Mouse (Mus musculus): Measurements from ENCODE around the gene Tnfsf18.

Gene Tnfsf18

GRCm38 (mm10) chr1:161494343-161494742 is at the start of gene Tnfsf18:
Gene Tnfsf18 (plus strand): TSS chr1:161494655.
- DNase-seq (ENCODE audit: low read depth, low spot score) = no peak

DNA sequence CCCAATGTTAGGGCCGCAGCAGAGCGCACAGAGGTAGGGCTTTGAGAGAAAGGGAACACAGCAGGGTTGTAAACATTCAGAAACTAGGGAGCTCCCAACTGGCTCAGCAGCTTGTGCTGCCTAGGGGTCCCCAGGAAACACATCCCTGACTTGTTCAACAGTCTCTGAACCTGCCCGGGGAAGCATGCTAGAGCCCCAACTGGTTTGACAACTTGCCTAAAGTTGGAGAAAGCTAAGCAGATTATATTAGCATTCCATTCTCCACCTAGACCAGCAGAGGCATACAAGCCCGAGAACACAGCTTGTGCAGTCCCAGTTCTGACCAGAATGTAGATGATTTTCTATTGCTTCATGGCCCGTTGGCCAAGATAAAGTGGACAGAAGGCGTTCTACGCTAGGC is 49.6 kb upstream of the Tnfsf18 start:
- DNase-seq (ENCODE audit: low read depth, low spot score) = no peak

GRCm38 (mm10) chr1:161451683-161452245 is 42.7 kb upstream of the Tnfsf18 start:
- DNase-seq (ENCODE audit: low read depth, low spot score) = no peak

DNA sequence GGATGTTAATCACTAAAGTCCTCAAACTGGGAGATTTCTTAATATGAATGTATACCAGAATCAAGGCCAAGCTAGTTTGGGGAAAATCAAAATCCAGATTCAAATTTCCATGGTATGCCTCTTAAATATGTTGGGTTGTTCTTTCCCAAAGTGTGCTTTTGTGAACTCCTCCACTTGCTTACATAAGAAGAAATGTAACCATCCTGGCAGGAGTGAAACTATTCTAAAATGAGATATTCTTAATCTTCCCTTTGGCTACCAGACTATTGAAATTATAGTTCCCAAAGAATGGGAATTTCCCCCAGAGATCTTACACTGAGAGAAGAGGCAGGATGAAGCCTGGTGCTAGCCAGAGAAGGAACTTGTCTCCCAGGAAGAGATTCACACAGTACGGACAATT is 42.2 kb upstream of the Tnfsf18 start:
- no peak for DNase-seq (ENCODE audit: low read depth, low spot score)

DNA sequence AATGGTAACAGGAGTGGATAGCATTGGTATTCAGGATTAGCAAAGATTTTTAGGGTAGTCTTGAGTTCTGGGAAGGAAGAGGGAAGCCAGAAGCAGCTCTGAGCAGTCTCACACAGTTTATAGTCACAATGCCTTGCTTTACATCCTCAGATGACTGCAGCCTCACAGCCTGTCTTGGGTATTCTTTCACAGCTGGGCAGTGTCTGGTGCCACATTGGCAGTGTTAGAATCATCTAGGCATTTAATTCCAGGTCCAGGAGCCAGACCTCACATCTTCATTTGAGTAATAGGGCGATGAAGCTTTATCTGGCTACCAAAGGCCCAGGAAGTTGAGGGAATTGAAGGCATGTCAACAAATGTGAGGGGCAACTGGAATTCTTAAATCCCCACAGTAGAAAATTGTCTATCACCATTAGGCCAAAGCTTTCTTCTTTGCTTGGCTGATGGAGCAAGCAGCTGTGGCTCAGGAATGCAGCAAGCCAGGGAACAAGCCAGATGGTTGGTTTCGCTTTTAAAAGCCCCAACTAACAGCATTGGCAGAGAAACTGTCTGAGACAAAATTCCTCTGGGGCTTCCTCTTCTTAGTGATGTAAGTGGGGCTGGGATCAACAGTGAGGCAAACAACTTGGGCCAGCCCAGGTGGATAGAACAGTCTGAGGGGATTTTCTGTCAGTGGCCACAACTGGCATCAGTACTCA is 30.9 kb upstream of the Tnfsf18 start:
- DNase-seq (ENCODE audit: low read depth, low spot score) = no peak

DNA sequence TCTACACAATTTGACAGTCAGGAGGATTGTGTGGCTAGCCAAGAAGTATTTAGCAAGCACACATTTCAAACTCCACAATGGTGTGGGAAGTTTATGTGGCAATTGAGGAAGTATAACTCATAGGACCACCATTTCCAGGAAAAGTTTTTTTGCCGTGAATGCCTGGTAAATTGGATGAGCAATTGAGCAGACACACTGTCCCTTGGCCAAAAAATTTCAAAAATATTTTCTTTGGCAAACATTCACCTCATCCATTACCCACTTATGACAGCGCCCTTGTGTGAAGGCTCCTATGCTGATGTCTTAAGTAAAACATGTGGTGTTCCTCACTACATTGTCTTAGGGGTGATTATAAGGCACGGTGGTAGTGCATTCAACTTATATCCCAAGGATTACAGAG is 17.2 kb upstream of the Tnfsf18 start:
- DNase-seq (ENCODE audit: low read depth, low spot score) = no peak

- DNase-seq (ENCODE audit: low read depth, low spot score) = no peak
Measured at GRCm38 (mm10) chr1:161479854-161480253, 14.6 kb upstream of the Tnfsf18 start.

GRCm38 (mm10) chr1:161482211-161482610 is 12.2 kb upstream of the Tnfsf18 start:
- DNase-seq (ENCODE audit: low read depth, low spot score) = no peak

DNA sequence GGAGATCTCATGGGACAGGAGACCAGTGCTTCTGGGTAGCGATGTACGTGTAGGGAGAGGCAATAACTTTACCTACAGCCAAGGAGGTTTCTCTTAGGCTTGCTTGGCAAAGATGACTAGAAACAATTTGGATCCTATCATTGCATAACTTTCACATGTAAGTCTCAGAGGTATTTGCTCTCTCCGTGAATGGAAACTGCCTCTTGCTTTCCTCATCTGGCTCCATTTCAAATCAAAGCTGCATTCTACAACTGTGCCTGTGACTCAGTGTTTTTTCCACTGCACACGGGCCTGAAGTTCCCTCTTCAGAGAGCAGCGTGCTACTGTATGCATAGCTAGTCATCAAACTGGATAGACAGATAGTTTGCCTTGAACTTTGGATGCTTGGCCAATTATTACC is 7.4 kb upstream of the Tnfsf18 start:
- no peak for DNase-seq (ENCODE audit: low read depth, low spot score)

- DNase-seq (ENCODE audit: low read depth, low spot score) = no peak
Measured at GRCm38 (mm10) chr1:161491766-161492165, 2.7 kb upstream of the Tnfsf18 start.

DNA sequence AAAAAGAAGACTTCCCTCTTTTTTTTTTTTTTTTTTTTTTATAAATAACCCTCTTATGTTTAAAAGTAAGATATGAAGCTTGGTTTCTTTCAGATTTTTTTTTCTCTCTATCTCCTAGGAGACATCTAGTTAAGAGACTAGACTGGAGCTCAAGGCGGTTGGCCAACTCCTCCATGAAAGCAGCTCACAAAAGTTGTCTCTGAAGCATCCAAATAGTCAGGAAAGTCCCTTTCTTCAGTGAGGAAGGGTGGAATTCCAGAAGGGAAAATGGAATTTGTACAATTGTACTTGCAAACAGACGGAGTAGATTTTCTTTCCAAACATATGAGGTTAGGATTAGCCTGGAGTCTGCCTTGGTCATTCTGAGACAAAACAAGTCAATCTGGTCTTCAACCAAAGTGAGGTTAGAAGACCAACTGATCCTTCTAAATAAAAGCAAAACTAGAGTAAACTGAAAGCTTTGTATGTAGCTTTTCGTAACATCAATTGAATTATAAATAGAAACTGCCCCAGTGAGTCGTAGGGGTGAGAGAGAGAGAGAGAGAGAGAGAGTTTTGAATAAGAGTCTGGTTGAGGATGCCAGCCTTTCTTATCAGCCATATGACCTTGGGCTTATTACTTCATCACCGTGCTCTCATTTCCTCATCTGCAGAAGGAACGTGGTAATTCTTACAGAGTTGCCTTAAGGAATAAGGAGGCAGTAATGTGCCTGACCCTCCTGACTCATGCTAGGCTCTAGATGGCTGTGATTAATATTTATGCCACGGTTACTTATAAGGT is 2.6 kb downstream of the Tnfsf18 start:
- no peak for DNase-seq (ENCODE audit: low read depth, low spot score)

DNA sequence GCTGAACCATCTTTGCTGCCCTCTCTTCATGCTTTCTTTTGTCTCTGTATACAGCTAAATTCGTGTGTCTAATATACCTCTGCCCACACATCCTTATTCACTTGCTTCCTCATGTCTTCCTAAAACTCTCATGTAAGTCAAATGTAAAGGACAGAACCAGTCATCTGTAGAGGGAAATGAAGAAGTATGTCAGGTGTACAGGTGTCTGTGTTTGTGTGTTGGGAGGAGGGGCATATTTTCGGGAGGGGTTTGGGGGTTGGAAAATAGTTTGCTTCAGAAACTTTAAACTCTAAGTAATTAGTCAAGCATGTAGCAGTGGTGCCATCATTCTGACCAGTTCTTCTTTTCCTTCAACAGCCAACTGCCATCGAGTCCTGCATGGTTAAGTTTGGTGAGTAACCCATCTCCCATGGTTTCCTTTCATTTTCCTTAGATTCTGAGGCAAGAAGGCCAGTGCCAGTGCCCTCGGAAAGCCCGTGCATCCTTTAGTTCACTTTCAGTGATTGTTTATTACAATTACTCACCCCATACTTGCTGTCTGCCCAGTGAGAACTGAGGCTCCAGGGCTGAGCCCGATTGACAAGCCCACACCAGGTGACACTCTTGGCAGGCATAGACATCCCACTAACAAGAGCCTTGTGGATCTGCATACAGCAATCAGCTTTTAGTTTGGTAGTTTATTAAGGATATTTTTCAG is 5.8 kb downstream of the Tnfsf18 start:
- no peak for DNase-seq (ENCODE audit: low read depth, low spot score)

DNA sequence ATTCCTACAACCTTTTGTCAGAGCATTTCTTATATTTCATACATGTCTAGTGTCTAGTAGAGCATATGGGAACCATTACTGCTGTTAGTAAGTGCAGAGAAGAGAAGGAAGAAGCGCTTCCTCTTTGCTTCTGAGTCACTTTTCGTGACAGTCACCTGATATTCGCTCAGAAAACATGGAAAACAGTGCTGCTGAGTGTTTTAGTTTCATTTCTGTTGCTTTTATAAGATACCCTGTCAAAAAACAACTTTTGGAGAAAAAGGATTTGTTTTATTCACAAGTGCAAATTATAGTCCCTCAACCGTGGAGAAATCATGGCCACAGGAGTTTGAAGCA is 6.3 kb downstream of the Tnfsf18 start:
- DNase-seq (ENCODE audit: low read depth, low spot score) = no peak

GRCm38 (mm10) chr1:161506317-161506716 is 11.9 kb downstream of the Tnfsf18 start:
- no peak for DNase-seq (ENCODE audit: low read depth, low spot score)

DNA sequence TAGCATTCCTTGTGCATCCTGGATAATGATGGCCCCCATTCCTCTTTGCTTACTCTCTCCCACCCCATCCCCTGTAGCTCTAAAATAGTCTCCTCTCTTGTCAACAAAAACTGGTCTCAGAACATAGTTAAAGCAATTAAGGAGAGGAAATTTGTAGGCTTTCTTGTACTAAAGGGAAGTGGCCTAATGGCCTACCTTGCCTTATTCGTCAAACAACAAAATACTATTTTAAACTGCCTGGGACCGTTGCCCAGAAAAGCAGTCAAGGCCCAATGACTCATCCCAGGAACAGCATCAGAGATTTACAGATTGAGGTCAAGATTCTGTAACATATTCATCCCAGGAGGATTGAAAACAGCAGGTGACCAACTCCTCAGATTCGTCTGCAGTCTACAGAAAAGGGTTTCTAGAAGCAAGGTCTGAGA is 13.2 kb downstream of the Tnfsf18 start:
- DNase-seq (ENCODE audit: low read depth, low spot score) = no peak

GRCm38 (mm10) chr1:161517355-161517754 is 22.9 kb downstream of the Tnfsf18 start:
- DNase-seq (ENCODE audit: low read depth, low spot score) = no peak

DNA sequence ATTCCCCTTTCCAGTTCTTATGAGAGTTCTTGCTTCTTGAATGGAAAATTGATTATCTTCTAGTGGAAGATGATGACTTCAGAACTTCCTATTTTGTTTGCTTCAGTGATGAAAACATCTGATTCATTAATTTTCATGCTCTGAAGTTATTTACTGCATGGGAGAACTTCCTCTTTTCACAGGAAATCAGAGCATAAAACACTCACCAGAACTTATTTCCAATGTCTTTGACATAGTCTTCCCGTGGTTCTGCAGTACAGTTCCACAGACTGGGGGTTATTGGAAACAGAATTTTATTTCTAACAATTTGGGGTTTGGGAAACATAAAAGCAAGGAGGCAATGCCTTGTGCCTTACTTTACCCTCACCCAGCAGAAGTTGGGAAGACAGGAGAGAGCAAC is 25.8 kb downstream of the Tnfsf18 start:
- no peak for DNase-seq (ENCODE audit: low read depth, low spot score)

GRCm38 (mm10) chr1:161528173-161528572 is 33.7 kb downstream of the Tnfsf18 start:
- DNase-seq (ENCODE audit: low read depth, low spot score) = no peak

DNA sequence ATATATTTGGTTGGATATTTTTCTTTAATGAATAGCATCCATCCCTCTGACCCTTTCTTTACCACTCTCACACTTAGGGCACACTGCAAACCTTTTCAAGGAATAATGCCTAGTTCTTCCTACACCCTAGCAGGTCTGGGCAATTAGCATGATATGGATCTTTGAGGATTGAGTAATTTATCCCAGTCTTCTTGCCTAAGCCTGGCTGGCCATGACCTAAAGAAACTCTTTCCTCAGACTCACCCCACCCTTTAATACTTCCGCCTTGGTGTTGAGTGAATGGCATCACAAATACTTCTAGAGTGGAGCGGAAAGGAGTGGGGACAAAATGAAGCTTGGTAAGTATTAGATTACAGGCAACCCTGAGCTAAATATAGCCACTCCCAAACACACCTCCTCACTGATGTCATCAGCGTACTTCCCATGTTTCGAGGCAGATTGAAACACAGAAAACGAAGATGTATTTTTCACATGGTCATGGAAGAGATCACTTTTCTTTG is 56.2 kb downstream of the Tnfsf18 start:
- no peak for DNase-seq (ENCODE audit: low read depth, low spot score)

GRCm38 (mm10) chr1:161552098-161552497 is 57.6 kb downstream of the Tnfsf18 start:
- no peak for DNase-seq (ENCODE audit: low read depth, low spot score)

Measured in ES-CJ7 (cell line).